Mouse (Mus musculus) heart, embryonic 14.5 days (tissue): ENCODE data around the gene Rac2. TPM values are rescaled to one million over a fixed set of nuclear protein-coding genes. Genes with fewer than 3 reads are reported as not detected.
A peak's percentile ranks its signal among the peaks of the same experiment; 100 is the strongest.

Experiments
- ATAC-seq: fragments of 200-750 bp; cut with Nextera tagmentation; 2 replicates; pipeline ENCODE4 v1.8.0; 2017; ENCODE audit warnings: low read depth, moderate TSS enrichment; ENCODE audit not compliant: insufficient number of reproducible peaks, insufficient read depth, low FRiP score
- H3K27ac ChIP-seq, 2 experiments: fragments of 200-500 bp in 1 of 2; fragments of 300-500 bp in 1 of 2; sonication (generic) in 1 of 2; replicated peaks in 1 of 2; 2 replicates each; pipeline ENCODE4 v1.5.1; 2012 to 2014; ENCODE audit warnings: low read depth in 2 of 2, low read length in 2 of 2, control low read depth in 1 of 2, mild to moderate bottlenecking in 1 of 2, mixed read lengths in 1 of 2; ENCODE audit not compliant: control insufficient read depth in 1 of 2, insufficient read depth in 1 of 2
- H3K27me3 ChIP-seq: fragments of 300-500 bp; sonication (generic); 2 replicates; pipeline ENCODE4 v1.6.1; 2014; ENCODE audit warnings: mild to moderate bottlenecking, low read length, control low read depth; ENCODE audit not compliant: control insufficient read depth, insufficient read depth
- H3K36me3 ChIP-seq: fragments of 300-500 bp; sonication (generic); 2 replicates; pipeline ENCODE4 v1.6.1; 2014; ENCODE audit warnings: mild to moderate bottlenecking, control low read depth, low read length, mixed read lengths; ENCODE audit not compliant: control insufficient read depth, insufficient read depth
- H3K4me1 ChIP-seq, 2 experiments: fragments of 200-500 bp in 1 of 2; fragments of 300-500 bp in 1 of 2; sonication (generic) in 1 of 2; 2 replicates each; pipeline ENCODE4 v1.6.1; 2012 to 2014; ENCODE audit warnings: low read length in 2 of 2, control low read depth in 1 of 2, mixed read lengths in 1 of 2; ENCODE audit not compliant: control insufficient read depth in 2 of 2, insufficient read depth in 2 of 2
- H3K4me2 ChIP-seq: fragments of 300-500 bp; sonication (generic); 2 replicates; pipeline ENCODE4 v1.6.1; 2014; ENCODE audit warnings: mild to moderate bottlenecking, low read length
- H3K4me3 ChIP-seq, 2 experiments: fragments of 200-500 bp in 1 of 2; fragments of 300-500 bp in 1 of 2; sonication (generic) in 1 of 2; 2 replicates each; pipeline ENCODE4 v1.5.1; 2012 to 2014; ENCODE audit warnings: low read length in 2 of 2, mild to moderate bottlenecking in 2 of 2, control low read depth in 1 of 2, low read depth in 1 of 2, moderate library complexity in 1 of 2; ENCODE audit not compliant: control insufficient read depth in 1 of 2, insufficient read depth in 1 of 2
- H3K9ac ChIP-seq: fragments of 300-500 bp; sonication (generic); 2 replicates; pipeline ENCODE4 v1.6.1; 2014; ENCODE audit warnings: mild to moderate bottlenecking, low read length
- H3K9me3 ChIP-seq: fragments of 300-500 bp; sonication (generic); 2 replicates; pipeline ENCODE4 v1.6.1; 2016; ENCODE audit warnings: low read length, control low read depth; ENCODE audit not compliant: control insufficient read depth
- WGBS: fragments of 180-500 bp; shearing (Covaris S2); extraction: QIAGEN DNeasy Blood & Tissue Kit; methylation state at CpG from one replicate; pipeline ENCODE4 v1.1.7; 2014; 5-methylcytosine and 5-hydroxymethylcytosine counted together
- polyA plus RNA-seq: library from polyadenylated mRNA; unstranded; fragments of >200 nt; fragmentation: Nextera tagmentation; extraction: Ambion mirVana; gene quantifications from 2 replicates; pipeline ENCODE4 v1.2.1, GENCODE M21; 2014

Rac2 gene
- polyA plus RNA-seq, 1 experiment from 2014 or later: 8.1 TPM

GRCm38 (mm10) chr15:78554545-78555313 lies 17.9 kb downstream of the Rac2 start:
- ATAC-seq: no peak
- Histone ChIP-seq H3K4me2 (peak overlapping the region; percentile 37), H3K4me3 (peak overlapping the region; percentile 6 to 25; a peak in 3 of 4 replicates), H3K27me3 (no peaks in the 10 kb centered on the region), H3K9ac (no peak overlapping the region), H3K4me1 (no peaks in the 10 kb centered on the region), H3K9me3 (peaks cover 19% of the 10 kb centered on the region; the same call in 1 of the 2 replicates), H3K27ac (no peak overlapping the region), H3K36me3 (no peaks in the 10 kb centered on the region)
- 53% methylated on average over 25 of the region's 25 CpGs for WGBS

GRCm38 (mm10) chr15:78549189-78549734 lies 23.3 kb downstream of the Rac2 start:
- no peak for ATAC-seq
- H3K4me2 ChIP-seq: no peak overlapping the region
- H3K27ac ChIP-seq: no peak overlapping the region
- peaks cover 19% of the 10 kb centered on the region; the same call in 1 of the 2 replicates for H3K9me3 ChIP-seq
- no peaks in the 10 kb centered on the region for H3K36me3 ChIP-seq
- H3K4me1 ChIP-seq: peaks cover 4 to 14% of the 10 kb centered on the region in 2 experiments; a peak in 2 of 4 replicates
- WGBS: 54% methylated on average over 4 of the region's 4 CpGs
- H3K4me3 ChIP-seq: no peak overlapping the region
- H3K9ac ChIP-seq: no peak overlapping the region
- peaks cover 14% of the 10 kb centered on the region for H3K27me3 ChIP-seq

DNA sequence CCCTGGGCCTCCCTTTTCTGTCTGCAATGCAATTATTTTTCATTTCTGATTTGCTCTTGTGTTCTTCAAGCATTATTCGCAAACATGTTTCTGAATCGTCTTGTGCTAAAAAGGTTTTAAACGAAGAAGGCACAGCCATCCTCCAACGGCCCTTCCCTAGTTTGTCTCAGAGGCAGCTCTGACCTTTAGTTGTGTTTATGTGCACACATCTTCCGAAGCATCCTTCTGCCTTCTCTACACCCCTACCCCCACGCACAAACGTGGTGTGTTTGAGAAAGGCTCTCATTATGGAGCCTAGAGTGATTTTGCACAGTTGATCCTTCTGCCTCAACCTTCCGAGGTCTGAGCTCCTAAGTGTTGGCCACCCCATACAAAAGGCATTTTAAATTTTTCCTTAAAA lies 23.9 kb downstream of the Rac2 start:
- Histone ChIP-seq H3K4me2 (no peak overlapping the region), H3K27ac (no peak overlapping the region), H3K9ac (no peak overlapping the region), H3K36me3 (no peaks in the 10 kb centered on the region), H3K4me1 (peaks cover 4 to 14% of the 10 kb centered on the region in 2 experiments; a peak in 2 of 4 replicates), H3K9me3 (peaks cover 19% of the 10 kb centered on the region; the same call in 1 of the 2 replicates), H3K4me3 (no peak overlapping the region), H3K27me3 (peaks cover 20% of the 10 kb centered on the region)
- ATAC-seq: no peak
- WGBS: 77% methylated on average over 8 of the region's 8 CpGs

DNA sequence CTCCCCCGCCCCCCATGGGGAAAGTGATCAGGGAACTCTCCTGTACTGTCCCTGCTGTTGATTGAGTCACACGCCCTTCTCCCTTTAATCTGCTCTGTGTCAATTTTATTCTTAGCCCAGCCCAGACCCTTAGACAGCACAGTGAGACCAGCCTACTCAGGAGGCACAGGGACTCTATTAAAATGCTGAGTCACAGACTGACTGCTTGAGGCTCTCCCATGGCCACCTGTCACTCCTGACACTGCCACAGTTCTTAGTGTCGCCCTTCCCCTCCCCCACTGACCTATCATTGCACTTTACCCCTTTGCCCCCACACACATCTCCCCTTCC lies 24.3 kb downstream of the Rac2 start:
- H3K9ac ChIP-seq: no peak overlapping the region
- 32% methylated on average over 3 of the region's 3 CpGs for WGBS
- no peak for ATAC-seq

GRCm38 (mm10) chr15:78547415-78548335 lies 24.9 kb downstream of the Rac2 start:
- Histone ChIP-seq H3K27ac (no peak overlapping the region), H3K4me1 (peaks cover 7 to 19% of the 10 kb centered on the region in 2 experiments), H3K9ac (no peak overlapping the region), H3K27me3 (peaks cover 22% of the 10 kb centered on the region), H3K4me3 (no peak overlapping the region), H3K36me3 (no peaks in the 10 kb centered on the region), H3K9me3 (peaks cover 13% of the 10 kb centered on the region; the same call in 1 of the 2 replicates), H3K4me2 (no peak overlapping the region)
- ATAC-seq: no peak
- 42% methylated on average over 5 of the region's 5 CpGs for WGBS

More for the DNA sequence above, 24.3 kb downstream of the Rac2 start:
- peaks cover 19% of the 10 kb centered on the region; the same call in 1 of the 2 replicates for H3K9me3 ChIP-seq
- H3K4me3 ChIP-seq: no peak overlapping the region
- peaks cover 4 to 14% of the 10 kb centered on the region in 2 experiments; a peak in 2 of 4 replicates for H3K4me1 ChIP-seq
- peaks cover 22% of the 10 kb centered on the region for H3K27me3 ChIP-seq
- H3K27ac ChIP-seq: no peak overlapping the region
- H3K4me2 ChIP-seq: no peak overlapping the region
- no peaks in the 10 kb centered on the region for H3K36me3 ChIP-seq

- WGBS: 77% methylated on average over 4 of the region's 4 CpGs
- no peak for ATAC-seq
- H3K9me3 ChIP-seq: peaks cover 6% of the 10 kb centered on the region; the same call in 1 of the 2 replicates
- H3K4me2 ChIP-seq: no peak overlapping the region
- H3K27me3 ChIP-seq: peaks cover 22% of the 10 kb centered on the region
- H3K27ac ChIP-seq: no peak overlapping the region
- no peak overlapping the region for H3K4me3 ChIP-seq
- H3K4me1 ChIP-seq: peaks cover 21 to 35% of the 10 kb centered on the region in 2 experiments
- H3K9ac ChIP-seq: no peak overlapping the region
- no peaks in the 10 kb centered on the region for H3K36me3 ChIP-seq
Measured at GRCm38 (mm10) chr15:78546060-78546459, 26.5 kb downstream of the Rac2 start.

DNA sequence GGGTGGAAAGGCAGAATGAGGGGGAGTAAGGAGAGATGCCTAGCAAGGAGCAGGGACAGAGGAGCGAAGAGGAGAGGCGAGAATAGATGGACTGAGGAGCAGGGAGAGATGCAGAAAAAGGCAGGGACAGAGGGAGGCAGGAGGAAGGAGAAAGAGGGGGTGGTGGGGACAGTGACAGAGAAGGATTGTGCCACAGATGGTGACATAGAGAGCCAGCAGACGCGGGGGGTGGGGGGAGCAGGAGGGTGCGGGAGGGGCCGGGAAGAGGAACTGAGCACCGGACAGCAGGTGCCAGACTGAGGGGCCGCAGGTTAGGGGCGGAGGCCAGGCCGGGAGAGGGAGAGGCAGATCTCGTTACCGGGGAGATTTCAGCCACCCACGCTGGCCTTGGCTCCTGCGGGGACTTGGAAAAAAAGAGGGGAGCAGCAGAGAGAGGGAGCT lies 28.0 kb downstream of the Rac2 start, which contains the start of gene Sstr3:
Sstr3 (minus strand) TSS at position 125 of the 441 bp plus-strand sequence.
- peaks cover 21 to 38% of the 10 kb centered on the region in 2 experiments for H3K4me1 ChIP-seq
- no peak for ATAC-seq
- WGBS: 10% methylated on average over 14 of the region's 14 CpGs
- peaks cover 29% of the 10 kb centered on the region for H3K27me3 ChIP-seq
- no peak within 1 kb of the TSS for H3K4me2 ChIP-seq
- H3K9me3 ChIP-seq: no peaks in the 10 kb centered on the region
- H3K9ac ChIP-seq: 0 out of 2 replicates have a peak within 1 kb of the TSS, but pooled peaks have one; percentile 4
- H3K27ac ChIP-seq: no peak within 1 kb of the TSS
- H3K36me3 ChIP-seq: no peaks in the 10 kb centered on the region
- H3K4me3 ChIP-seq: no peak within 1 kb of the TSS
